In genomic region chr1:126612916-126613315, GRCm38 (mm10) we compare ENCODE assay signal across 23 mouse cellular contexts.
A peak's percentile ranks its signal among the peaks of the same experiment; 100 is the strongest.
DNase-seq lines count a peak whose midpoint lies in the region; ATAC-seq and TF ChIP-seq lines count a peak whose summit lies in the region.
"Had no signal": no experiment of that assay in that cellular context is flagged by ENCODE, and none has a peak within 500 bp of the region (broad histone marks: within the 10 kb centered on the region; RNA-seq: fewer than 3 reads in every experiment).

No protein-coding gene starts in this region.

- H3K36me3 ChIP-seq in intestine, postnatal 0 days (ENCODE audit: control insufficient read depth, insufficient read depth) = no peaks in the 10 kb centered on the region
- H3K36me3 ChIP-seq in intestine, embryonic 16.5 days (ENCODE audit: control insufficient read depth, insufficient read depth, low read length) = no peaks in the 10 kb centered on the region
- no peaks in the 10 kb centered on the region for H3K36me3 ChIP-seq in midbrain, embryonic 11.5 days (ENCODE audit: control insufficient read depth, insufficient read depth, low read length)
- H3K36me3 ChIP-seq in midbrain, embryonic 14.5 days (ENCODE audit: control insufficient read depth, insufficient read depth, low read length) = no peaks in the 10 kb centered on the region
- H3K36me3 ChIP-seq in MEL (ENCODE audit: control insufficient read depth in 1 of 2, insufficient read depth in 2 of 2, low read length in 2 of 2) = no peaks in the 10 kb centered on the region
- no peaks in the 10 kb centered on the region for H3K36me3 ChIP-seq in liver, embryonic 11.5 days (ENCODE audit: control insufficient read depth, insufficient read depth, low read length)
- H3K36me3 ChIP-seq: heart, embryonic 12.5 days; hindbrain, embryonic 12.5 days; limb, embryonic 12.5 days; liver, embryonic 13.5 days had no signal

- no peak; the same call in 1 of the 2 replicates for TF ChIP-seq RAD21 in MEL (IDR thresholded peaks at IDR 0.05; ENCODE audit: low read depth, low read length)

- no peak overlapping the region for H3K9ac ChIP-seq in intestine, postnatal 0 days (ENCODE audit: low read depth, low read length)
- H3K9ac ChIP-seq in intestine, embryonic 16.5 days (ENCODE audit: low read depth, low read length) = no peak overlapping the region
- no peak overlapping the region for H3K9ac ChIP-seq in midbrain, embryonic 11.5 days (ENCODE audit: low read length)
- no peak overlapping the region for H3K9ac ChIP-seq in midbrain, embryonic 14.5 days (replicated peaks; ENCODE audit: low read length)
- no peak overlapping the region for H3K9ac ChIP-seq in MEL (ENCODE audit: control insufficient read depth, low read depth, low read length, poor library complexity, severe bottlenecking)
- H3K9ac ChIP-seq in liver, embryonic 11.5 days (ENCODE audit: low read depth, low read length) = no peak overlapping the region
- H3K9ac ChIP-seq: forebrain, embryonic 13.5 days; heart, embryonic 12.5 days; hindbrain, embryonic 12.5 days; limb, embryonic 12.5 days; liver, embryonic 13.5 days had no signal

- TF ChIP-seq CTCF in intestine, postnatal 0 days (IDR thresholded peaks at IDR 0.05; ENCODE audit: low read depth) = peak; percentile 34
- TF ChIP-seq CTCF in MEL (IDR thresholded peaks at IDR 0.05 in 2 of 3, conservative IDR thresholded peaks at IDR 0.05 in 1 of 3; ENCODE audit: control insufficient read depth in 1 of 3, insufficient read depth in 1 of 3, low read depth in 2 of 3, low read length in 3 of 3, poor library complexity in 1 of 3, severe bottlenecking in 1 of 3) = peak in 1 of 3 experiments; percentile 17; a peak in 1 of 6 replicates

- H3K27ac ChIP-seq in intestine, postnatal 0 days (ENCODE audit: low read depth, low read length) = no peak overlapping the region
- no peak overlapping the region for H3K27ac ChIP-seq in intestine, embryonic 16.5 days (ENCODE audit: low read length)
- H3K27ac ChIP-seq in midbrain, embryonic 11.5 days (ENCODE audit: low read depth, low read length) = no peak overlapping the region
- H3K27ac ChIP-seq in midbrain, embryonic 14.5 days (replicated peaks; ENCODE audit: low read depth, low read length) = no peak overlapping the region
- H3K27ac ChIP-seq in MEL (ENCODE audit: control insufficient read depth, low read depth, low read length) = no peak overlapping the region
- H3K27ac ChIP-seq in liver, embryonic 11.5 days (ENCODE audit: low read depth, low read length) = no peak overlapping the region
- H3K27ac ChIP-seq: forebrain, embryonic 13.5 days; hindbrain, embryonic 12.5 days; limb, embryonic 12.5 days; liver, embryonic 13.5 days; midbrain, embryonic 10.5 days had no signal

- no peak overlapping the region for H3K4me2 ChIP-seq in intestine, postnatal 0 days (replicated peaks; ENCODE audit: low read depth)
- no peak overlapping the region for H3K4me2 ChIP-seq in intestine, embryonic 16.5 days (ENCODE audit: low read depth, low read length)
- no peak overlapping the region for H3K4me2 ChIP-seq in midbrain, embryonic 11.5 days
- H3K4me2 ChIP-seq in midbrain, embryonic 14.5 days (ENCODE audit: low read length) = no peak overlapping the region
- no peak overlapping the region for H3K4me2 ChIP-seq in liver, embryonic 11.5 days
- H3K4me2 ChIP-seq: forebrain, embryonic 13.5 days; heart, embryonic 12.5 days; hindbrain, embryonic 12.5 days; limb, embryonic 12.5 days; liver, embryonic 13.5 days had no signal

- ATAC-seq in intestine, postnatal 0 days = no peak
- ATAC-seq in intestine, embryonic 16.5 days = no peak
- ATAC-seq in midbrain, embryonic 11.5 days (ENCODE audit: low FRiP score) = no peak
- no peak for ATAC-seq in midbrain, embryonic 14.5 days (ENCODE audit: low FRiP score, low TSS enrichment)
- no peak for ATAC-seq in liver, embryonic 11.5 days (replicated peaks; ENCODE audit: low FRiP score)
- ATAC-seq: forebrain, embryonic 13.5 days had no signal

- WGBS in intestine, postnatal 0 days = 87% methylated on average over 4 of the region's 4 CpGs
- 82% methylated on average over 4 of the region's 4 CpGs for WGBS in intestine, embryonic 16.5 days
- WGBS in midbrain, embryonic 11.5 days = 79% methylated on average over 4 of the region's 4 CpGs
- WGBS in midbrain, embryonic 14.5 days = 84% methylated on average over 4 of the region's 4 CpGs
- 81% methylated on average over 4 of the region's 4 CpGs for WGBS in liver, embryonic 11.5 days

- no peaks in the 10 kb centered on the region for H3K79me2 ChIP-seq in MEL (ENCODE audit: control insufficient read depth, insufficient read depth, low read length, poor library complexity)

- TF ChIP-seq POLR2A in MEL (IDR thresholded peaks at IDR 0.05; ENCODE audit: control insufficient read depth in 1 of 2, insufficient read depth in 1 of 2, low read depth in 1 of 2, low read length in 2 of 2, poor library complexity in 1 of 2) = no peak

- H3K4me3 ChIP-seq in intestine, postnatal 0 days (ENCODE audit: low read depth, low read length) = no peak overlapping the region
- H3K4me3 ChIP-seq in intestine, embryonic 16.5 days (ENCODE audit: low read length) = no peak overlapping the region
- no peak overlapping the region for H3K4me3 ChIP-seq in midbrain, embryonic 11.5 days (ENCODE audit: low read depth, low read length)
- H3K4me3 ChIP-seq in midbrain, embryonic 14.5 days (replicated peaks; ENCODE audit: low read depth, low read length) = no peak overlapping the region
- H3K4me3 ChIP-seq in MEL (ENCODE audit: control insufficient read depth in 1 of 2, insufficient read depth in 1 of 2, low read depth in 2 of 2, low read length in 2 of 2) = no peak overlapping the region
- no peak overlapping the region for H3K4me3 ChIP-seq in liver, embryonic 11.5 days (ENCODE audit: low read depth, low read length)
- H3K4me3 ChIP-seq: forebrain, embryonic 13.5 days; heart, embryonic 12.5 days; hindbrain, embryonic 12.5 days; limb, embryonic 12.5 days; liver, embryonic 13.5 days; midbrain, embryonic 10.5 days had no signal

- no peak for TF ChIP-seq EP300 in MEL (IDR thresholded peaks at IDR 0.05; ENCODE audit: low read depth in 1 of 2, low read length in 2 of 2)

- no peaks in the 10 kb centered on the region for H3K4me1 ChIP-seq in intestine, postnatal 0 days (replicated peaks; ENCODE audit: control insufficient read depth, insufficient read depth, low read length)
- no peaks in the 10 kb centered on the region for H3K4me1 ChIP-seq in intestine, embryonic 16.5 days (ENCODE audit: control insufficient read depth, insufficient read depth, low read length)
- no peaks in the 10 kb centered on the region for H3K4me1 ChIP-seq in midbrain, embryonic 11.5 days (ENCODE audit: control insufficient read depth, insufficient read depth, low read length)
- H3K4me1 ChIP-seq in midbrain, embryonic 14.5 days (ENCODE audit: control insufficient read depth, insufficient read depth, low read length) = no peaks in the 10 kb centered on the region
- no peaks in the 10 kb centered on the region for H3K4me1 ChIP-seq in MEL (ENCODE audit: control insufficient read depth in 1 of 2, insufficient read depth in 2 of 2, low read length in 2 of 2)
- H3K4me1 ChIP-seq in liver, embryonic 11.5 days (replicated peaks; ENCODE audit: control insufficient read depth, insufficient read depth, low read length) = peaks cover 2% of the 10 kb centered on the region
- H3K4me1 ChIP-seq: forebrain, embryonic 13.5 days; hindbrain, embryonic 12.5 days; midbrain, embryonic 10.5 days had no signal

- H3K27me3 ChIP-seq in intestine, postnatal 0 days (replicated peaks; ENCODE audit: control insufficient read depth, insufficient read depth, low read length) = no peaks in the 10 kb centered on the region
- no peaks in the 10 kb centered on the region for H3K27me3 ChIP-seq in intestine, embryonic 16.5 days (replicated peaks; ENCODE audit: control insufficient read depth, insufficient read depth, low read length)
- H3K27me3 ChIP-seq in midbrain, embryonic 11.5 days (ENCODE audit: control insufficient read depth, insufficient read depth, low read length) = no peaks in the 10 kb centered on the region
- H3K27me3 ChIP-seq in midbrain, embryonic 14.5 days (ENCODE audit: control insufficient read depth, insufficient read depth, low read length) = no peaks in the 10 kb centered on the region
- no peaks in the 10 kb centered on the region for H3K27me3 ChIP-seq in MEL (ENCODE audit: control insufficient read depth in 1 of 2, insufficient read depth in 2 of 2, low read length in 2 of 2)
- no peaks in the 10 kb centered on the region for H3K27me3 ChIP-seq in liver, embryonic 11.5 days (replicated peaks; ENCODE audit: control insufficient read depth, insufficient read depth, low read length)
- H3K27me3 ChIP-seq: forebrain, embryonic 13.5 days; heart, embryonic 12.5 days; hindbrain, embryonic 12.5 days; limb, embryonic 12.5 days; liver, embryonic 13.5 days had no signal

- peak; percentile 82 for DNase-seq in midbrain, embryonic 11.5 days (ENCODE audit: low spot score, missing footprints)
- DNase-seq in midbrain, embryonic 14.5 days = no peak
- peak; percentile 16 for DNase-seq in MEL (ENCODE audit: low read depth, low spot score)
- peak; percentile 7 for DNase-seq in induced T-regulatory cell, adult 2 months (ENCODE audit: low read depth)
- no peak for DNase-seq in right cerebral cortex, adult 18-20 months
- DNase-seq in liver, embryonic 11.5 days (ENCODE audit: low spot score) = no peak
- DNase-seq: adrenal gland, adult 2 months; cerebellum, adult 18-20 months; cerebellum, postnatal 14 days; gastrocnemius, postnatal 10 days; heart, postnatal 14 days; kidney, adult 8-10 months; kidney, postnatal 14 days; layer of hippocampus, postnatal 36 days; liver, embryonic 13.5 days; right cerebral cortex, postnatal 14 days had no signal

- no peaks in the 10 kb centered on the region for H3K9me3 ChIP-seq in intestine, postnatal 0 days (ENCODE audit: control insufficient read depth)
- H3K9me3 ChIP-seq in intestine, embryonic 16.5 days (ENCODE audit: control insufficient read depth, low read length) = no peaks in the 10 kb centered on the region
- no peaks in the 10 kb centered on the region for H3K9me3 ChIP-seq in midbrain, embryonic 11.5 days (ENCODE audit: control insufficient read depth, low read length)
- peaks cover 3% of the 10 kb centered on the region; the same call in 1 of the 2 replicates for H3K9me3 ChIP-seq in midbrain, embryonic 14.5 days (ENCODE audit: control insufficient read depth, low read length)
- H3K9me3 ChIP-seq in MEL (replicated peaks; ENCODE audit: insufficient read depth, low read length) = no peaks in the 10 kb centered on the region
- H3K9me3 ChIP-seq in liver, embryonic 11.5 days (ENCODE audit: control insufficient read depth, low read length) = no peaks in the 10 kb centered on the region
- H3K9me3 ChIP-seq: heart, embryonic 12.5 days; hindbrain, embryonic 12.5 days; limb, embryonic 12.5 days; liver, embryonic 13.5 days had no signal

TF ChIP-seq in MEL, 35 proteins besides CTCF, POLR2A, EP300 and RAD21:
- TF ChIP-seq ELF1 (IDR thresholded peaks at IDR 0.05; ENCODE audit: low read depth, low read length) = no peak
- TF ChIP-seq ZNF384 (IDR thresholded peaks at IDR 0.05; ENCODE audit: low read depth, low read length) = no peak
- TF ChIP-seq MAX (IDR thresholded peaks at IDR 0.05; ENCODE audit: low read length) = no peak
- TF ChIP-seq HCFC1 (IDR thresholded peaks at IDR 0.05; ENCODE audit: low read depth, low read length) = no peak

Comparison
In these comparisons a context has a peak if more than half of its experiments do, and no peak if none do; other contexts are left out.
1. DNase-seq: peak in midbrain, embryonic 11.5 days (single experiment), MEL (single experiment) and induced T-regulatory cell, adult 2 months (single experiment); none in midbrain, embryonic 14.5 days (single experiment), right cerebral cortex, adult 18-20 months (single experiment) and liver, embryonic 11.5 days (single experiment).